Comparison of ENCODE assay signal across 21 mouse cellular contexts in genomic region chr6:38914181-38914580, GRCm38 (mm10). TPM values are rescaled to one million over a fixed set of nuclear protein-coding genes. Genes with fewer than 3 reads are reported as not detected.
DNase-seq lines count a peak whose midpoint lies in the region; ATAC-seq and TF ChIP-seq lines count a peak whose summit lies in the region.
"Had no signal": no experiment of that assay in that cellular context is flagged by ENCODE, and none has a peak within 500 bp of the region (broad histone marks: within the 10 kb centered on the region; RNA-seq: fewer than 3 reads in every experiment).

No protein-coding gene starts in this region.

- DNase-seq in liver, embryonic 14.5 days (ENCODE audit: low read depth in 3 of 3, low spot score in 3 of 3), result no peak
- DNase-seq in embryo, embryonic 11 days, result no peak
- DNase-seq: cerebellum, adult 9-11 months; gastrocnemius, postnatal 25 days; kidney, postnatal 4 days; lung, embryonic 14.5 days; lung, postnatal 4 days; retina, postnatal 1 day; thymus, adult 2 months had no signal

- H3K27ac ChIP-seq in hindbrain, embryonic 16.5 days (ENCODE audit: low read depth, low read length), result no peak overlapping the region
- no peak overlapping the region for H3K27ac ChIP-seq in hindbrain, embryonic 12.5 days
- H3K27ac ChIP-seq in liver, embryonic 14.5 days, result peak overlapping the region; percentile 99
- 0 out of 2 replicates have a peak overlapping the region, but pooled peaks have one; percentile 4 for H3K27ac ChIP-seq in midbrain, embryonic 16.5 days (ENCODE audit: low read length)
- H3K27ac ChIP-seq: embryonic facial prominence, embryonic 12.5 days; hindbrain, embryonic 15.5 days; kidney, embryonic 15.5 days; limb, embryonic 12.5 days had no signal

- no peaks in the 10 kb centered on the region for H3K9me3 ChIP-seq in hindbrain, embryonic 16.5 days (ENCODE audit: control insufficient read depth, low read length)
- H3K9me3 ChIP-seq in hindbrain, embryonic 12.5 days (replicated peaks), result no peaks in the 10 kb centered on the region
- H3K9me3 ChIP-seq in liver, embryonic 14.5 days (ENCODE audit: control insufficient read depth, low read length), result no peaks in the 10 kb centered on the region
- no peaks in the 10 kb centered on the region for H3K9me3 ChIP-seq in midbrain, embryonic 16.5 days (replicated peaks; ENCODE audit: control insufficient read depth, low read length, poor library complexity, severe bottlenecking)
- H3K9me3 ChIP-seq: embryonic facial prominence, embryonic 12.5 days; heart, embryonic 10.5 days; hindbrain, embryonic 15.5 days; kidney, embryonic 15.5 days; limb, embryonic 12.5 days had no signal

- H3K9ac ChIP-seq in hindbrain, embryonic 16.5 days (ENCODE audit: low read depth, low read length), result no peak overlapping the region
- no peak overlapping the region for H3K9ac ChIP-seq in hindbrain, embryonic 12.5 days
- H3K9ac ChIP-seq in liver, embryonic 14.5 days (replicated peaks), result no peak overlapping the region
- H3K9ac ChIP-seq in midbrain, embryonic 16.5 days (ENCODE audit: low read depth, low read length), result no peak overlapping the region
- H3K9ac ChIP-seq: embryonic facial prominence, embryonic 12.5 days; hindbrain, embryonic 15.5 days; kidney, embryonic 15.5 days; limb, embryonic 12.5 days; lung, embryonic 14.5 days had no signal

- H3K27me3 ChIP-seq in hindbrain, embryonic 16.5 days (replicated peaks; ENCODE audit: control insufficient read depth, insufficient read depth, low read length), result no peaks in the 10 kb centered on the region
- H3K27me3 ChIP-seq in hindbrain, embryonic 12.5 days, result no peaks in the 10 kb centered on the region
- no peaks in the 10 kb centered on the region for H3K27me3 ChIP-seq in liver, embryonic 14.5 days (ENCODE audit: control insufficient read depth, insufficient read depth, low read length)
- no peaks in the 10 kb centered on the region for H3K27me3 ChIP-seq in midbrain, embryonic 16.5 days (ENCODE audit: control insufficient read depth, insufficient read depth, low read depth, low read length)
- H3K27me3 ChIP-seq: embryonic facial prominence, embryonic 12.5 days; hindbrain, embryonic 15.5 days; kidney, embryonic 15.5 days had no signal

- no peak overlapping the region for H3K4me2 ChIP-seq in hindbrain, embryonic 16.5 days (ENCODE audit: low read length)
- H3K4me2 ChIP-seq in hindbrain, embryonic 12.5 days (replicated peaks), result no peak overlapping the region
- no peak overlapping the region for H3K4me2 ChIP-seq in liver, embryonic 14.5 days (ENCODE audit: low read depth)
- H3K4me2 ChIP-seq in midbrain, embryonic 16.5 days (ENCODE audit: low read length), result no peak overlapping the region
- H3K4me2 ChIP-seq: embryonic facial prominence, embryonic 12.5 days; hindbrain, embryonic 15.5 days; kidney, embryonic 15.5 days; limb, embryonic 12.5 days; lung, embryonic 14.5 days had no signal

- H3K36me3 ChIP-seq in hindbrain, embryonic 16.5 days (ENCODE audit: control insufficient read depth, insufficient read depth, low read length), result no peaks in the 10 kb centered on the region
- no peaks in the 10 kb centered on the region for H3K36me3 ChIP-seq in hindbrain, embryonic 12.5 days
- no peaks in the 10 kb centered on the region for H3K36me3 ChIP-seq in liver, embryonic 14.5 days (replicated peaks; ENCODE audit: control insufficient read depth, insufficient read depth, low read depth)
- no peaks in the 10 kb centered on the region for H3K36me3 ChIP-seq in midbrain, embryonic 16.5 days (ENCODE audit: control insufficient read depth, insufficient read depth, low read length)
- H3K36me3 ChIP-seq: embryonic facial prominence, embryonic 12.5 days; heart, embryonic 10.5 days; hindbrain, embryonic 15.5 days; kidney, embryonic 15.5 days; limb, embryonic 12.5 days had no signal

- peaks cover 3% of the 10 kb centered on the region for H3K4me1 ChIP-seq in hindbrain, embryonic 16.5 days (ENCODE audit: control insufficient read depth, insufficient read depth, low read depth, low read length)
- 0 out of 2 replicates have a peak, but pooled peaks cover 9% of the 10 kb centered on the region for H3K4me1 ChIP-seq in hindbrain, embryonic 12.5 days
- H3K4me1 ChIP-seq in liver, embryonic 14.5 days (replicated peaks; ENCODE audit: control insufficient read depth in 2 of 2, insufficient read depth in 2 of 2, low read length in 1 of 2), result peaks cover 97 to 98% of the 10 kb centered on the region in 2 experiments
- peaks cover 13% of the 10 kb centered on the region for H3K4me1 ChIP-seq in midbrain, embryonic 16.5 days (ENCODE audit: control insufficient read depth, insufficient read depth, low read length)
- H3K4me1 ChIP-seq: embryonic facial prominence, embryonic 12.5 days had no signal

- H3K4me3 ChIP-seq in hindbrain, embryonic 16.5 days (ENCODE audit: low read length), result no peak overlapping the region
- H3K4me3 ChIP-seq in hindbrain, embryonic 12.5 days, result no peak overlapping the region
- no peak overlapping the region for H3K4me3 ChIP-seq in liver, embryonic 14.5 days (ENCODE audit: insufficient read depth in 1 of 2, low read depth in 2 of 2, low read length in 2 of 2)
- no peak overlapping the region for H3K4me3 ChIP-seq in midbrain, embryonic 16.5 days (ENCODE audit: low read depth, low read length)
- H3K4me3 ChIP-seq: embryonic facial prominence, embryonic 12.5 days; erythroblast, embryonic 14.5 days; heart, embryonic 10.5 days; hindbrain, embryonic 15.5 days; kidney, embryonic 15.5 days; limb, embryonic 12.5 days had no signal

- no peak for TF ChIP-seq EP300 in liver, embryonic 14.5 days (IDR thresholded peaks at IDR 0.05; ENCODE audit: low read depth)

- ATAC-seq in hindbrain, embryonic 16.5 days, result peak; percentile 18; the same call in 1 of the 2 replicates
- no peak for ATAC-seq in hindbrain, embryonic 12.5 days (ENCODE audit: low FRiP score)
- peak; percentile 17; the same call in 1 of the 2 replicates for ATAC-seq in granulocyte monocyte progenitor cell, adult 5-6 weeks (replicated peaks; ENCODE audit: poor library complexity, severe bottlenecking)
- no peak for ATAC-seq in liver, embryonic 14.5 days (ENCODE audit: insufficient read depth)
- ATAC-seq in midbrain, embryonic 16.5 days, result peak; percentile 75
- no peak for ATAC-seq in megakaryocyte, adult 5-6 weeks (ENCODE audit: poor library complexity, severe bottlenecking)
- ATAC-seq: intestine, postnatal 0 days had no signal

- 66% methylated on average over 10 of the region's 10 CpGs for WGBS in hindbrain, embryonic 16.5 days
- WGBS in hindbrain, embryonic 12.5 days, result 77% methylated on average over 10 of the region's 10 CpGs
- WGBS in liver, embryonic 14.5 days (ENCODE audit: insufficient replicate concordance), result 78% methylated on average over 10 of the region's 10 CpGs
- WGBS in midbrain, embryonic 16.5 days, result 52% methylated on average over 10 of the region's 10 CpGs

- TF ChIP-seq CTCF in liver, embryonic 14.5 days (IDR thresholded peaks at IDR 0.05; ENCODE audit: low read depth), result no peak

RNA-seq across cellular contexts. Expression of gene Hipk2, which starts 38.2 kb away (rescaled TPM):
- polyA plus RNA-seq in hindbrain, embryonic 16.5 days (2015; fragmentation: Nextera tagmentation; extraction: Ambion mirVana), result 30.3 and 33.5 TPM in 2 replicates
- polyA plus RNA-seq in hindbrain, embryonic 12.5 days (2016; fragmentation: Nextera tagmentation; extraction: Ambion mirVana), result 32.4 and 37.5 TPM in 2 replicates
- 51.0 and 55.5 TPM in 2 replicates for total RNA-seq in granulocyte monocyte progenitor cell, adult 5-6 weeks (2014; fragmentation: Nextera tagmentation)
- 12.8 and 17.0 TPM in 2 replicates for total RNA-seq in granulocyte monocyte progenitor cell, adult 5-6 weeks (2017)
- 10.7 and 12.3 TPM in 2 replicates for polyA plus RNA-seq in liver, embryonic 14.5 days (2012; rRNA removed)
- 13.0 and 15.5 TPM in 2 replicates for polyA plus RNA-seq in liver, embryonic 14.5 days (2014; fragmentation: Nextera tagmentation; extraction: Ambion mirVana)
- polyA plus RNA-seq in midbrain, embryonic 16.5 days (2015; fragmentation: Nextera tagmentation; extraction: Ambion mirVana), result 32.7 and 36.1 TPM in 2 replicates
- total RNA-seq in megakaryocyte, adult 5-6 weeks (2015), result 54.5 and 60.9 TPM in 2 replicates
- 9.5 and 21.8 TPM in 2 replicates for total RNA-seq in megakaryocyte, adult 5-6 weeks (2017)

RNA-seq across cellular contexts. Expression of gene Tbxas1, which starts 39.0 kb away (rescaled TPM):
- polyA plus RNA-seq in hindbrain, embryonic 16.5 days (2015; fragmentation: Nextera tagmentation; extraction: Ambion mirVana), result 2.0 and 2.9 TPM in 2 replicates
- 1.7 and 1.8 TPM in 2 replicates for polyA plus RNA-seq in hindbrain, embryonic 12.5 days (2016; fragmentation: Nextera tagmentation; extraction: Ambion mirVana)
- total RNA-seq in granulocyte monocyte progenitor cell, adult 5-6 weeks (2014; fragmentation: Nextera tagmentation), result 12.4 and 26.0 TPM in 2 replicates
- 15.0 and 15.4 TPM in 2 replicates for total RNA-seq in granulocyte monocyte progenitor cell, adult 5-6 weeks (2017)
- polyA plus RNA-seq in liver, embryonic 14.5 days (2012; rRNA removed), result 4.5 and 5.1 TPM in 2 replicates
- 6.3 and 8.4 TPM in 2 replicates for polyA plus RNA-seq in liver, embryonic 14.5 days (2014; fragmentation: Nextera tagmentation; extraction: Ambion mirVana)
- 1.8 TPM in 2 replicates for polyA plus RNA-seq in midbrain, embryonic 16.5 days (2015; fragmentation: Nextera tagmentation; extraction: Ambion mirVana)
- total RNA-seq in megakaryocyte, adult 5-6 weeks (2015), result 22.3 and 25.1 TPM in 2 replicates
- 33.0 and 43.3 TPM in 2 replicates for total RNA-seq in megakaryocyte, adult 5-6 weeks (2017)

Comparison
In these comparisons a context has a peak if more than half of its experiments do, and no peak if none do; other contexts are left out.
1. ATAC-seq: peak in hindbrain, embryonic 16.5 days (single experiment), granulocyte monocyte progenitor cell, adult 5-6 weeks (single experiment) and midbrain, embryonic 16.5 days (single experiment); none in hindbrain, embryonic 12.5 days (single experiment), liver, embryonic 14.5 days (single experiment) and megakaryocyte, adult 5-6 weeks (single experiment).
2. H3K27ac ChIP-seq: peak in liver, embryonic 14.5 days (single experiment) and midbrain, embryonic 16.5 days (single experiment); none in hindbrain, embryonic 16.5 days (single experiment) and hindbrain, embryonic 12.5 days (single experiment).